Mouse (Mus musculus): ENCODE results near the gene Wnt2b.

- TF ChIP-seq TAL1 (IDR thresholded peaks at IDR 0.05; ENCODE audit: low read length): no peak
- TF ChIP-seq GATA1 (IDR thresholded peaks at IDR 0.05; ENCODE audit: low read length): no peak
These were observed 60.6 kb downstream of the Wnt2b start for GRCm38 (mm10) chr3:104901154-104901553.

Measured in erythroblast, embryonic 14.5 days (primary cell).